Mouse (Mus musculus): ENCODE results near the gene Acad11. TPM values are rescaled to one million over a fixed set of nuclear protein-coding genes. Genes with fewer than 3 reads are reported as not detected.

Acad11 gene
- polyA plus RNA-seq, 1 experiment from 2014 or later, result 11.2 TPM

DNA sequence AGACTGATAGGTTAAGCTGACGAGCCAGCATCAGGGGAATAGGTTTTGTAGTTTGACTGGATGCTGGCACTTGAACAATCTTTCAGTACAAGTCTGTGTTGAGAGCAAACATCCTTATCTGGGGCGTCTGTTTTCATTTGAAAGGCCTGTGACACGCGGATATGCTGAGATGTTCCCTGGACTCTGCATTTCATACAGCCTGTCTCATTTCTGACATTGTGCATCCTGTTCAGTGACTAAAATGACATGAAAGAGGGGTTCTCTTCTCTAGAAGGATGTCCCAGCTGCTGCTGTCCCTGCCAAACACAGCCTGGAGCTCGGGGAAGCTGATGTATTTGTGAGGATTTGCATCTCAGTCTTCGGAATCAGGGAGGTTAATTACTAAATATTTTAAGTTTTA is 44.3 kb downstream of the Acad11 start:
- Histone ChIP-seq H3K9me3 (ENCODE audit: control insufficient read depth, low read length) (peaks cover 8% of the 10 kb centered on the region; the same call in 1 of the 2 replicates), H3K27ac (replicated peaks; ENCODE audit: low read depth, low read length) (no peak overlapping the region), H3K4me3 (ENCODE audit: low read depth, low read length) (no peak overlapping the region), H3K27me3 (replicated peaks; ENCODE audit: control insufficient read depth, insufficient read depth, low read length) (no peaks in the 10 kb centered on the region), H3K9ac (ENCODE audit: low read depth, low read length) (no peak overlapping the region), H3K4me2 (ENCODE audit: low read depth, low read length) (no peak overlapping the region), H3K36me3 (ENCODE audit: control insufficient read depth, insufficient read depth, low read length) (no peaks in the 10 kb centered on the region), H3K4me1 (ENCODE audit: control insufficient read depth, insufficient read depth, low read length) (peaks cover 8% of the 10 kb centered on the region)
- ATAC-seq (ENCODE audit: low read depth), result no peak
- no peak for DNase-seq (ENCODE audit: low spot score)
- WGBS, result 80% methylated on average over 6 of the region's 6 CpGs

DNA sequence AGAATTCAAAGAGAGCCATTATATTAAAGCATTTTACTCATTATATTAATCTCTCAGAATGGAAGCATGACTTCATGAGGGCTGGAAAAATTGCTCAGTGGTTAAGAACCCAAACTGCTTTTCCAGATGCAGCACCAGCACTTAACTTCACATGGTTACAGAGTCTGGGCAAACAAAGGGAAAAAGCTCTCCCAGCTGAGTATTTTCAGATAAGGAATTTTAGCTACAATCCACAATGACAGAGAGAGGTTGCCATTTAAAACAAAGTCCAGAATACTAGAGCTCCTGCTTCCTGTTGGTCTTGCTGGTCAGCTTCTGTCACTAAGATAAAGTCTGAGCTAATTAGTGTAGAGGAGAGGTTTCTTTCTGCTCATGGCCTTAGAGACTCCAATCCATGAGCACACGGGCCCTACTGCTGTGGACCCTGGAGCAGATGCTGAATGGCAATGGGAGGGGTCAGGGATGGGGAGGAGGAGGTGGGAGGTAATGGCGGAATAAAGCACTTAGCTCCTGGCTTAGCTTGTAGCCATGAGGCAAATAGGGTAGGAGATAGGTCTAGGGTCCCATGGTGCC is 45.5 kb downstream of the Acad11 start:
- H3K27ac ChIP-seq (replicated peaks; ENCODE audit: low read depth, low read length), result peak overlapping the region; percentile 49; the same call in 1 of the 2 replicates
- H3K27me3 ChIP-seq (replicated peaks; ENCODE audit: control insufficient read depth, insufficient read depth, low read length), result no peaks in the 10 kb centered on the region
- H3K4me2 ChIP-seq (ENCODE audit: low read depth, low read length), result no peak overlapping the region
- peaks cover 8% of the 10 kb centered on the region; the same call in 1 of the 2 replicates for H3K9me3 ChIP-seq (ENCODE audit: control insufficient read depth, low read length)
- H3K36me3 ChIP-seq (ENCODE audit: control insufficient read depth, insufficient read depth, low read length), result no peaks in the 10 kb centered on the region
- H3K4me3 ChIP-seq (ENCODE audit: low read depth, low read length), result no peak overlapping the region
- no peak overlapping the region for H3K9ac ChIP-seq (ENCODE audit: low read depth, low read length)
- H3K4me1 ChIP-seq (ENCODE audit: control insufficient read depth, insufficient read depth, low read length), result peaks cover 11% of the 10 kb centered on the region; the same call in 1 of the 2 replicates
- no peak for DNase-seq (ENCODE audit: low spot score)
- ATAC-seq (ENCODE audit: low read depth), result peak; percentile 30; the same call in 1 of the 2 replicates
- WGBS, result 56% methylated on average over 2 of the region's 2 CpGs

DNA sequence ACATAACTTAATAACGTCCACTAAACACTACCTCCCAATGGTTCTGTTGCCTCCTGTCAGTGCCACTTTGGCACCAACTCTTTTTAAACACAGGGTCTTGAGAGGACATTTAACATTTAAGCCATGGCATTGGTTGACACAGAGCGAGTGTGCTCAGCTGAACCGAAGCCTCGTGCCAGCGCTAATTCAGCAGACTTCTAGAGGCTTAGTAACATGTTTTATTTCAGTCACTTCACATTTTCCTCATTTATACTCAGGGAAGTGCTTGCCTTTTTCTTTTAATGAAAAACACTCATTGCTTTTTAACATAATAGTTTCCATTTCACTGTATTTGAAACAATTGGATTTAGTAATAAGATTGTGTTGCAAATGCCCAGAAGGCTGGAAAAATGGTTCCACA is 46.0 kb downstream of the Acad11 start:
- WGBS, result 59% methylated on average over 5 of the region's 5 CpGs
- ATAC-seq (ENCODE audit: low read depth), result peak; percentile 47; the same call in 1 of the 2 replicates

DNA sequence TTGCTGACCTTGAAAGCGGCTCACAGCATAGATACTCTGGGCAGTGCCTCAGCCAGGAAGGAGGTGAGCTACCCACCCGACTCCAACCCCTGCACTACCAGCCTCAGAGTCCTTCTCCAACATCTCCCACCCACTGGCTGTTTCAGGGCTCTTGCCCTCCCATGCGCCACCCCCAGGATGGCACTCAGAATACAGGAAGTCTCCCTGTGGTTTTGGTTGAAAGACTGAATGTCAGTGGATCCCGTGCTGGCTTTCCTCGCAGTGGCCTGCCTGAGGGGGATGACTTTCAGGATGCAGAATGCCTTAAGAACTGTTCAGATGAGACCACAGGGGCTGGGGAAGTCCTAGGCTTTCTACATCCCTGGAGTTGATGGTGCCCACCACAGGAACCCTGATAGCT is 59.9 kb downstream of the Acad11 start:
- H3K27me3 ChIP-seq (replicated peaks; ENCODE audit: control insufficient read depth, insufficient read depth, low read length), result no peaks in the 10 kb centered on the region
- peaks cover 26% of the 10 kb centered on the region for H3K4me1 ChIP-seq (ENCODE audit: control insufficient read depth, insufficient read depth, low read length)
- no peaks in the 10 kb centered on the region for H3K36me3 ChIP-seq (ENCODE audit: control insufficient read depth, insufficient read depth, low read length)
- H3K9ac ChIP-seq (ENCODE audit: low read depth, low read length), result no peak overlapping the region
- no peak overlapping the region for H3K4me2 ChIP-seq (ENCODE audit: low read depth, low read length)
- H3K9me3 ChIP-seq (ENCODE audit: control insufficient read depth, low read length), result no peaks in the 10 kb centered on the region
- no peak overlapping the region for H3K4me3 ChIP-seq (ENCODE audit: low read depth, low read length)
- no peak for DNase-seq (ENCODE audit: low spot score)
- no peak; the same call in 1 of the 2 replicates for ATAC-seq (ENCODE audit: low read depth)
- no peak overlapping the region for H3K27ac ChIP-seq (replicated peaks; ENCODE audit: low read depth, low read length)
- 59% methylated on average over 5 of the region's 5 CpGs for WGBS

More for the DNA sequence above, 46.0 kb downstream of the Acad11 start:
- Histone ChIP-seq H3K27me3 (replicated peaks; ENCODE audit: control insufficient read depth, insufficient read depth, low read length) (no peaks in the 10 kb centered on the region), H3K4me1 (ENCODE audit: control insufficient read depth, insufficient read depth, low read length) (peaks cover 11% of the 10 kb centered on the region; the same call in 1 of the 2 replicates), H3K9ac (ENCODE audit: low read depth, low read length) (no peak overlapping the region), H3K27ac (replicated peaks; ENCODE audit: low read depth, low read length) (peak overlapping the region; percentile 49; the same call in 1 of the 2 replicates), H3K4me2 (ENCODE audit: low read depth, low read length) (no peak overlapping the region), H3K36me3 (ENCODE audit: control insufficient read depth, insufficient read depth, low read length) (no peaks in the 10 kb centered on the region), H3K9me3 (ENCODE audit: control insufficient read depth, low read length) (peaks cover 8% of the 10 kb centered on the region; the same call in 1 of the 2 replicates), H3K4me3 (ENCODE audit: low read depth, low read length) (no peak overlapping the region)
- peak; percentile 71 for DNase-seq (ENCODE audit: low spot score)

DNA sequence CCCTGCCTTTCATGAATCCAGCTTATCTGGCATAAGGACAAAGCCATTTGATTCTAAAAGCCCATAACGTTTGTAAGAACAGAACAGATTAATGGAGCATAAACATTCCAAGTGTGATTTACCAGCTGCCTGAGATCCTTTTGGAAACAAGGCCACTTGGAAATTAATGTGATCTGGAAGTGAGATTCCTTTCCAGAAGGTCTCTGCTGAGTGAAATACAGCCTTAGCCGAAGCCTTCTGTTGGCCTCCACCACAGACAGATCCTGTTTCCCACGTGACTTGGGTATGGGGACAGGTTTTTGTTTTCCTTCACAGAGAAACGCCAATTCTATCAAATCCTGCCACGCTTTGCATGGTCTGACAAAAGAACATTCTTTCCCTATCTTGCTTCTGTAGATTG is 60.4 kb downstream of the Acad11 start:
- Histone ChIP-seq H3K27me3 (replicated peaks; ENCODE audit: control insufficient read depth, insufficient read depth, low read length) (no peaks in the 10 kb centered on the region), H3K9ac (ENCODE audit: low read depth, low read length) (no peak overlapping the region), H3K36me3 (ENCODE audit: control insufficient read depth, insufficient read depth, low read length) (no peaks in the 10 kb centered on the region), H3K4me3 (ENCODE audit: low read depth, low read length) (no peak overlapping the region), H3K4me1 (ENCODE audit: control insufficient read depth, insufficient read depth, low read length) (peaks cover 22% of the 10 kb centered on the region), H3K9me3 (ENCODE audit: control insufficient read depth, low read length) (no peaks in the 10 kb centered on the region), H3K4me2 (ENCODE audit: low read depth, low read length) (no peak overlapping the region), H3K27ac (replicated peaks; ENCODE audit: low read depth, low read length) (no peak overlapping the region)
- WGBS, result 24% methylated on average over 5 of the region's 5 CpGs
- ATAC-seq (ENCODE audit: low read depth) (peak; percentile 47; the same call in 1 of the 2 replicates), DNase-seq (ENCODE audit: low spot score) (peak; percentile 68)

DNA sequence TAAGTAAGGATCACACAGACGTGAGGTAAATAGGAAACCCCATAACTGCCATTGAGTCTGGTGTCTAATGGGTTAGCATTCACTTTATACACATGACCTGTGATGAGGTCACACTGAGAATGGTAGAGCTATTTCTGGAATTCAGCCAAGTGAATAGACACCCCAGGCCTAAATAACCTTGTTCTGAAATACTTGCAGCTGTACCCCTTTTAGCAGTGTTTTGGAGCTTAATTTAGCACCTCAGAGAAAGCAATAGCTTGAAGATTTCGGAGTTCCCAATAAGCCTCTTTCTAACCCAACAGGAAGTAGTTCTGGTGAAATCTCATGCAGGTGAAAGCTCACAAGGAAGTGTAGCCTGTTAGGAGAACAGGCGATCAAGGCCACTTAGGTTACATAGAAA is 63.7 kb downstream of the Acad11 start, which contains the start of gene Ackr4:
Gene Ackr4, minus strand, starts transcription at position 101 of the 400 bp plus-strand sequence.
- H3K36me3 ChIP-seq (ENCODE audit: control insufficient read depth, insufficient read depth, low read length), result no peaks in the 10 kb centered on the region
- no peaks in the 10 kb centered on the region for H3K9me3 ChIP-seq (ENCODE audit: control insufficient read depth, low read length)
- no peak within 1 kb of the TSS for H3K4me2 ChIP-seq (ENCODE audit: low read depth, low read length)
- 66% methylated on average over 3 of the region's 3 CpGs for WGBS
- no peak for ATAC-seq (ENCODE audit: low read depth)
- H3K4me1 ChIP-seq (ENCODE audit: control insufficient read depth, insufficient read depth, low read length), result peaks cover 12% of the 10 kb centered on the region
- no peak within 1 kb of the TSS for H3K4me3 ChIP-seq (ENCODE audit: low read depth, low read length)
- H3K9ac ChIP-seq (ENCODE audit: low read depth, low read length), result no peak within 1 kb of the TSS
- no peak for DNase-seq (ENCODE audit: low spot score)
- no peak within 1 kb of the TSS for H3K27ac ChIP-seq (replicated peaks; ENCODE audit: low read depth, low read length)
- H3K27me3 ChIP-seq (replicated peaks; ENCODE audit: control insufficient read depth, insufficient read depth, low read length), result no peaks in the 10 kb centered on the region

DNA sequence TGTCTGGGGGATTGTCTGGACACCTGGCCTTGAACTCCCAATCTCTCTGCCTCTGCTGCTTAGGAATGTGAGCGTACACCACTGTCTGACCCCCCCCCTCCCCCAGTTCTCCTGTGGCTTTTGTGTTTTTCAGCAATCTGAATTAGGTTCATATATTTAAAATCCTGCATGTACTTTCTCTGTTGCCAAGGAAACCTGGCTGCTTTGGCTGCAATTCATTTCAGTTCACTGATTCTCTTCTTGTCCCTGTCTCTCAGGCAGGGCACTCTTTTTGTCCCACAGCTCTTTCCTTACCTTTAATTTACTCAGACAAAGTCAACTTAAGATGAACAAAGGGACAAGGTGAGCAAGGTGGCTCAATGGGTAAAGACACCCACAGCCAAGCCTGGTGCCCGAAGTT is 64.9 kb downstream of the Acad11 start:
- H3K9ac ChIP-seq (ENCODE audit: low read depth, low read length), result no peak overlapping the region
- H3K9me3 ChIP-seq (ENCODE audit: control insufficient read depth, low read length), result no peaks in the 10 kb centered on the region
- no peak overlapping the region for H3K4me3 ChIP-seq (ENCODE audit: low read depth, low read length)
- 56% methylated on average over 2 of the region's 2 CpGs for WGBS
- H3K27ac ChIP-seq (replicated peaks; ENCODE audit: low read depth, low read length), result no peak overlapping the region
- no peaks in the 10 kb centered on the region for H3K27me3 ChIP-seq (replicated peaks; ENCODE audit: control insufficient read depth, insufficient read depth, low read length)
- H3K36me3 ChIP-seq (ENCODE audit: control insufficient read depth, insufficient read depth, low read length), result no peaks in the 10 kb centered on the region
- peaks cover 8% of the 10 kb centered on the region for H3K4me1 ChIP-seq (ENCODE audit: control insufficient read depth, insufficient read depth, low read length)
- ATAC-seq (ENCODE audit: low read depth), result no peak
- DNase-seq (ENCODE audit: low spot score), result peak; percentile 54
- H3K4me2 ChIP-seq (ENCODE audit: low read depth, low read length), result no peak overlapping the region

GRCm38 (mm10) chr9:104130141-104130755 is 67.1 kb downstream of the Acad11 start:
- Histone ChIP-seq H3K9me3 (ENCODE audit: control insufficient read depth, low read length) (no peaks in the 10 kb centered on the region), H3K4me3 (ENCODE audit: low read depth, low read length) (no peak overlapping the region), H3K4me1 (ENCODE audit: control insufficient read depth, insufficient read depth, low read length) (no peaks in the 10 kb centered on the region), H3K27ac (replicated peaks; ENCODE audit: low read depth, low read length) (no peak overlapping the region), H3K9ac (ENCODE audit: low read depth, low read length) (no peak overlapping the region), H3K36me3 (ENCODE audit: control insufficient read depth, insufficient read depth, low read length) (no peaks in the 10 kb centered on the region), H3K27me3 (replicated peaks; ENCODE audit: control insufficient read depth, insufficient read depth, low read length) (no peaks in the 10 kb centered on the region), H3K4me2 (ENCODE audit: low read depth, low read length) (no peak overlapping the region)
- DNase-seq (ENCODE audit: low spot score) (peak; percentile 72), ATAC-seq (ENCODE audit: low read depth) (peak; percentile 54; the same call in 1 of the 2 replicates)
- WGBS, result 79% methylated on average over 9 of the region's 9 CpGs

Measured in embryonic facial prominence, embryonic 14.5 days (tissue).